Mouse (Mus musculus) pancreas, adult 10 weeks (tissue): Measurements from ENCODE around the gene Tmsb15a. TPM values are rescaled to one million over a fixed set of nuclear protein-coding genes. Genes with fewer than 3 reads are reported as not detected.

Experiments
- polyA plus RNA-seq: library from polyadenylated mRNA; stranded (reverse); fragments of 350-450 nt; fragmentation: Illumina TruSeq; extraction: RNeasy Lipid Tissue Mini Kit (QIAGEN cat#74804); gene quantifications from one replicate; pipeline ENCODE4 v1.2.3, GENCODE M21; 2015; ENCODE audit warnings: low read depth, low replicate concordance; ENCODE audit not compliant: insufficient read depth

The Tmsb15a gene
- polyA plus RNA-seq = not detected

DNA sequence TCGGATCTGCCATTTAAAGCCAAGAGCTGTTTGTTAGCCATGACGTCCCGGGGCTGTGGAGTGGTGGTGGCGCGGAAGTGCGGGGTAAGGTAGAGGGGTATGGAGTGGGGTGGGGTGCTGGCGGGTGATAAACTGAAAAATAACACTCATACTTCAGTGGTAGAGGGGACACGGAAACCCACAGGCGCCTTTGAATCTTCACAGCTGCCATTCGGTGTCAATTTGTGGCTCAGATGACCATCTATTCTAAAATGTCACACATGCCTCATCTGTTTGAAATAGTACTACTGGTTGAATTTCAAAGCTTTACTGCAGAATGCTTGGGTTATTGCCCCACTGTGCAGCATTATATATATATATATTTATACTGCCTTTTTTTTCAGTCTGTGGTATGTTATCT is at the start of gene Tmsb15a:
Gene Tmsb15a (minus strand): TSS at position 101 of the 400 bp plus-strand sequence.

GRCm38 (mm10) chrX:135742304-135743055 is 17.4 kb upstream of the Tmsb15a start, which contains the start of the genes Armcx5 and Gprasp1:
TSS of gene Armcx5 (plus strand) at chrX:135742733.
TSS of gene Gprasp1 (plus strand) at chrX:135742733.

GRCm38 (mm10) chrX:135693633-135694032 is 31.4 kb downstream of the Tmsb15a start, which contains the start of gene Tcp11x2:
TSS of gene Tcp11x2 (minus strand) at chrX:135693790.

Other genes with a start within 250 kb of the Tmsb15a start
- not detected for gene AV320801, start 230.7 kb downstream of the Tmsb15a start, polyA plus RNA-seq
- gene Nxf7, start 126.5 kb downstream of the Tmsb15a start, polyA plus RNA-seq = not detected
- not detected for gene Prame, start 97.6 kb downstream of the Tmsb15a start, polyA plus RNA-seq
- gene Tcp11x2, start 31.5 kb downstream of the Tmsb15a start, polyA plus RNA-seq = not detected
- 1.9 TPM for gene Armcx5, start 17.5 kb upstream of the Tmsb15a start, polyA plus RNA-seq
- gene Gprasp1, start 17.5 kb upstream of the Tmsb15a start, polyA plus RNA-seq = 10.3 TPM
- 3.6 TPM for gene Bhlhb9, start 72.3 kb upstream of the Tmsb15a start, polyA plus RNA-seq
- gene Gprasp2, start 113.8 kb upstream of the Tmsb15a start, polyA plus RNA-seq = 3.3 TPM